Mouse (Mus musculus) cerebellum, postnatal 36 days (tissue): ENCODE data around the gene Fam118a.

ENCODE experiments used
- DNase-seq, 2 experiments: peaks; one replicate each; pipeline ENCODE4 v3.0.0; 2021 to 2022; ENCODE audit warnings: mixed read lengths in 2 of 2

Fam118a gene

GRCm38 (mm10) chr15:85072651-85073050, 43.9 kb downstream of the Fam118a start:
- no peak for DNase-seq

GRCm38 (mm10) chr15:85085641-85086040, 56.9 kb downstream of the Fam118a start:
- DNase-seq = no peak
